Mouse (Mus musculus) spleen, adult 2 months (tissue): ENCODE data around the gene Eme1. TPM values are rescaled to one million over a fixed set of nuclear protein-coding genes. Genes with fewer than 3 reads are reported as not detected.
A peak's percentile ranks its signal among the peaks of the same experiment; 100 is the strongest.
"Not testable (repeated sequence)": the region's sequence is repeated elsewhere in the genome, so short reads cannot be mapped to it uniquely, and the experiment has no call there.

ENCODE experiments used
- DNase-seq, 2 experiments: peaks; one replicate each; pipeline versions ENCODE4 v3.0.0 to v3.0.0-alpha.2; 2012 to 2021; ENCODE audit warnings: low spot score in 2 of 2, low read depth in 1 of 2
- H3K27ac ChIP-seq: fragments of 200-500 bp; 2 replicates; pipeline ENCODE4 v1.5.1; 2012; ENCODE audit warnings: low read length, inconsistent platforms; ENCODE audit not compliant: insufficient read depth
- H3K27me3 ChIP-seq: fragments of 200-500 bp; 2 replicates; pipeline ENCODE4 v1.6.1; 2012; ENCODE audit warnings: mild to moderate bottlenecking, moderate library complexity, low read length, inconsistent platforms; ENCODE audit not compliant: control insufficient read depth, insufficient read depth
- H3K36me3 ChIP-seq: fragments of 200-500 bp; 2 replicates; pipeline ENCODE4 v1.6.1; 2012; ENCODE audit warnings: mild to moderate bottlenecking, low read length, inconsistent platforms; ENCODE audit not compliant: control insufficient read depth, insufficient read depth
- H3K4me1 ChIP-seq: fragments of 200-500 bp; 2 replicates; pipeline ENCODE4 v1.6.1; 2011; ENCODE audit warnings: inconsistent platforms; ENCODE audit not compliant: control insufficient read depth, insufficient read depth, insufficient read length
- H3K4me3 ChIP-seq: fragments of 200-500 bp; 2 replicates; pipeline ENCODE4 v1.5.1; 2011; ENCODE audit warnings: mild to moderate bottlenecking, inconsistent platforms; ENCODE audit not compliant: insufficient read depth, insufficient read length; ENCODE audit errors: extremely low read depth
- CTCF ChIP-seq: fragments of 200-500 bp; IDR thresholded peaks from 2 replicates; pipeline ENCODE4 v1.5.1; 2011; ENCODE audit warnings: mild to moderate bottlenecking, inconsistent platforms; ENCODE audit not compliant: insufficient read depth, insufficient read length, insufficient replicate concordance; ENCODE audit errors: extremely low read depth
- POLR2A ChIP-seq: fragments of 200-500 bp; IDR thresholded peaks from 2 replicates; pipeline ENCODE4 v1.6.1; 2011; ENCODE audit warnings: low read depth, low read length, inconsistent platforms
- WGBS: fragments of 180-500 bp; shearing (Covaris S2); methylation state at CpG from one replicate; pipeline ENCODE4 v1.1.7; 2018; 5-methylcytosine and 5-hydroxymethylcytosine counted together
- polyA plus RNA-seq: library from polyadenylated mRNA; depleted of rRNA; stranded (reverse); fragments of >200 nt; gene quantifications from 2 replicates; pipeline ENCODE4 v1.2.3, GENCODE M21; 2012

Gene Eme1
- polyA plus RNA-seq, 1 experiment: 1.8 TPM

DNA sequence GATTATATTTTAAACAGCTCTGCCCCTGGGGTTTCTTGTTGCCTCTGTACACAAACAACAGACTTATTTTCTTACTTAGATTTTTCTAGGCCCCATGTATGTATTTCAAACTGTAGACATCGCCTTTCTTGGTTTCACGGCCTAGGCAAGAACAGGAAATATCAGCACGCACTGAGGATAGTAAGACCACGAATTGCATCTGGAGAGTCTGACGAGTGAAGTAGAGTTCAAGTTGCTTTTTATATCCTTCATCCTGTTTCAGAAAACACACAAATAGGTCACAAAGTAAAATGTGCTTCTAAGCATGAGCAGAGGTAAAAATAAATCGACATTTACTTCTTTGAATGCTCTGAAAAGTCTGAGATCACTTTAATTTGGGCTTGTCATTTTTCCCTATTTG is 41.7 kb upstream of the Eme1 start:
- WGBS: 13% methylated on average over 6 of the region's 6 CpGs
- no peak overlapping the region for H3K4me3 ChIP-seq
- H3K27me3 ChIP-seq: no peaks in the 10 kb centered on the region
- no peak for TF ChIP-seq POLR2A
- no peak for TF ChIP-seq CTCF
- no peaks in the 10 kb centered on the region for H3K36me3 ChIP-seq
- H3K4me1 ChIP-seq: no peaks in the 10 kb centered on the region; the same call in 1 of the 2 replicates
- no peak overlapping the region for H3K27ac ChIP-seq
- DNase-seq: no peak

DNA sequence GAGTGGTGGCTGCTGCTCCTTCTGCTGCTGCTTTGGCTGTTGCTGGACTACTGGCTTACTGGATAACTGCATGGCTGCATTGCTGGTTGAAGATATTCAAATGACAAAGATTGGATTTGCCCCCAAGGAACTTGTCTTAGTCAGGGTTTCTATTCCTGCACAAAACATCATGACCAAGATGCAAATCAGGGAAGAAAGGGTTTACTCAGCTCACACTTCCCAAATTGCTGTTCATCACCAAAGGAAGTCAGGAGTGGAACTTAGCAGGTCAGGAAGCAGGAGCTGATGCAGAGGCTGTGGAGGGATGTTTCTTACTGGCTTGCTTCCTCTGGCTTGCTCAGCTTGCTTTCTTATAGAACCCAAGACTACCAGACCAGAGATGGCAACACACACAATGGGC is 38.7 kb upstream of the Eme1 start:
- not testable (repeated sequence) for DNase-seq, H3K4me1 ChIP-seq, H3K36me3 ChIP-seq, H3K27ac ChIP-seq, H3K4me3 ChIP-seq, H3K27me3 ChIP-seq

DNA sequence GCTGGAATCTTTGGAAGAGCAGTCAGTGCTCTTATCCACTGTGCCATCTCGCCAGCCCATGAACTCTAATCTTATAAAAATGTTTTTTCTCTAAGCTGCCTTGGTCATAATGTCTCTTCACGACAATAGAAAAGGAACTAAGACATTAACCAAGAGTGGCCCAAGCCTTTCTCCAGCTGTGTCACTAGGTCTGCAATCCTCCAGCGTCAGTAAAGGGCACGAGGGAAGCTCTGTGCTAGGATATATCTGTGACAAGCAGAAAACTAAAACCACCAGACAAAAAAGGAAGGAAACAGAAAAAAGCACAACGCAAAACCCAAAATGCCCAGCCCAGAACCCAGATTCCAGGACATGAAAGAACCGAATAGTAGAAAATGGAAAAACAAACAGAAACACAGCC is 33.4 kb upstream of the Eme1 start:
- no peak for DNase-seq
- no peaks in the 10 kb centered on the region for H3K36me3 ChIP-seq
- no peaks in the 10 kb centered on the region for H3K27me3 ChIP-seq
- WGBS: 21% methylated on average over 6 of the region's 6 CpGs
- no peaks in the 10 kb centered on the region for H3K4me1 ChIP-seq
- H3K27ac ChIP-seq: no peak overlapping the region
- no peak overlapping the region for H3K4me3 ChIP-seq
- TF ChIP-seq CTCF (no peak), POLR2A (no peak)

DNA sequence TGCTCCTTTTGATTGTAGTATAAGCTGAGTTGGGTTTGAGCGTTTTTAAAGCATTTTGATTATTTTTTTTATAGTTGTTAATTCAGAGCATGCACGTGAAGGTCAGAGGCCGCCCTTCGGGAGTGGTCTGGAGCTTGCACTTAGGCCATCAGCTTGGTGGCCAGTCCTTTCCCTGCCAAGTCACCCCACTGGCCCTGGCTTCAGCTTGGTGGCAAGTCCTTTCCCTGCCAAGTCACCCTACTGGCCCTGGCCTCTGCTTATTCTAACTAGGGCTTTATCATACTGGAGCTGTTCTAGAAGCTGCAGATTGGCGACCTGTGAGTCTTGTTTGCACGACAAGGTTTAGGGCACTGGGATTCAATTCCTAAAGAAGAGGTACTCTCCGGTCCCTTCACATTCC is 28.7 kb upstream of the Eme1 start:
- H3K4me1 ChIP-seq: peaks cover 3% of the 10 kb centered on the region; the same call in 1 of the 2 replicates
- H3K27me3 ChIP-seq: no peaks in the 10 kb centered on the region
- no peak overlapping the region for H3K27ac ChIP-seq
- 91% methylated on average over 7 of the region's 7 CpGs for WGBS
- no peak for DNase-seq
- H3K36me3 ChIP-seq: no peaks in the 10 kb centered on the region
- TF ChIP-seq POLR2A (no peak), CTCF (no peak)
- no peak overlapping the region for H3K4me3 ChIP-seq

DNA sequence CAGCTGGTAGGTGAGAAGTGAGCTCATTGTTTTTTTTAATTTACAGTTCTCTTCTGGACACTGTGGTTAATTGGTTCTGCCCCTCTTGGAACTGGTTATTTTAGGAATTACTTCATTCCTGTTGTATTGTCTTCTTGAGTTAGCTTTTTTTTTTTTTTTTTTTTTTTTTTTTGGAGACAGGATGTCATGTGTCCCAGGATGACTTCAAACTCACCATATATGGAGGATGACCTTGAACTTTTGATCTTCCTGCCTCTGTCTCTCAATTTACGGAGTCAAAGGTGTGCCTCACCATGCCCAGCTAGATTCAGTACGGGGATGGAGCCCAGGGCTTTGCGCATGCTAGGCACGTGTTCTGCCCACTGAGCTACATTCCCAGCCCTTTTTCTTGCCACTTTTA is 27.9 kb upstream of the Eme1 start:
- TF ChIP-seq CTCF: no peak
- TF ChIP-seq POLR2A: no peak
- no peak overlapping the region for H3K4me3 ChIP-seq
- no peaks in the 10 kb centered on the region for H3K27me3 ChIP-seq
- H3K4me1 ChIP-seq: peaks cover 4% of the 10 kb centered on the region
- H3K36me3 ChIP-seq: no peaks in the 10 kb centered on the region
- H3K27ac ChIP-seq: no peak overlapping the region
- 82% methylated on average over 4 of the region's 4 CpGs for WGBS
- no peak for DNase-seq

DNA sequence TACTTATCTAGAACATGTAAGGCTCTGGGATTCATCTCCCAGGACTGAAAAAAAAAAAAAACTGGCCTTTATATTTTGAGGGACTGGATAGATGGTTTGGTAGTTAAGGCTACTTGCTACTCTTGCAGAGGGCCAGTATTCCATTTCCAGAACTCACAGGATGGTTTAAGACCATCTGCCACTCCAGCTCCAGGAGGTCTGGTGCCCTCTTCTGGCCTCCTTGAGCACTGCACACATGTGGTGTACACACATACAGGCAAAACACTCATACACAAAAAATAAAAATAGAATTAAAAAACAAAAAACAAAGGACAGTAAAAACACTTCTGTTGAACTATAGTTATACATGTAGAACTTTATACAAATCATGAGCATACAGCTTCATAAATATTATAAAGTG is 26.9 kb upstream of the Eme1 start:
- no peaks in the 10 kb centered on the region for H3K27me3 ChIP-seq
- TF ChIP-seq CTCF: no peak
- no peak for TF ChIP-seq POLR2A
- H3K4me1 ChIP-seq: peaks cover 13% of the 10 kb centered on the region
- no peak for DNase-seq
- no peaks in the 10 kb centered on the region for H3K36me3 ChIP-seq
- no peak overlapping the region for H3K4me3 ChIP-seq
- H3K27ac ChIP-seq: no peak overlapping the region

DNA sequence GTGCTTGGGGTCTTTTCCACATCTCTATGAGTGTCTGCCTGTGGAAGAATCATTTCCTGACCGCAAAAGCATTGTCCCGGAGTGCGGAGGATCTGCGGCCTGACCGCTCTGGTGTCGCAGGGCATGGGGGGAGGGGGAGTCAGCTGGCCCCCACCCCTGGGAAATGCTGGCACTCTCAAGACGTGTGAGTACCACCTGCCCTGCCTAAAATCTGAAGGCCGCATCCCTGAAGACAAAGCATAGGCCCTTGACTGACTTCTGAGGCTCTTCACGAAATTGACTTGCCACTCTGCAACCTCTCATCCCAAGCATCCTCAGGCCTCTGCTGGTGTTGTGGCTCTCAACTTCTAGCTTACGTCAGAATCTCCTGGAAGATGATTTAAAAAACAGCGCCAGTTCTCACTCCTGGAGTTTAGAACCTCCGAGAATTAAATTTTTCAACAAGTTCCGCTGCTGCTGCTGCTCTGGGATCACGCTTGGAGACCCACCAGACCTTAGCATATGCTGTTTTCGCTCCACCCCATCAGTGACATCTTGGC is 23.9 kb upstream of the Eme1 start:
- DNase-seq: no peak
- no peak for TF ChIP-seq POLR2A
- TF ChIP-seq CTCF: no peak
- H3K36me3 ChIP-seq: no peaks in the 10 kb centered on the region
- H3K4me3 ChIP-seq: peak overlapping the region; percentile 53
- WGBS: 40% methylated on average over 15 of the region's 15 CpGs
- H3K4me1 ChIP-seq: peaks cover 16% of the 10 kb centered on the region
- no peak overlapping the region for H3K27ac ChIP-seq
- no peaks in the 10 kb centered on the region for H3K27me3 ChIP-seq
